Mouse (Mus musculus) embryonic facial prominence, embryonic 13.5 days (tissue): ENCODE results near the gene Flrt1. TPM values are rescaled to one million over a fixed set of nuclear protein-coding genes. Genes with fewer than 3 reads are reported as not detected.
A peak's percentile ranks its signal among the peaks of the same experiment; 100 is the strongest.

ENCODE experiments used
- ATAC-seq: fragments of 200-750 bp; cut with Nextera tagmentation; 2 replicates; pipeline ENCODE4 v1.8.0; 2017; ENCODE audit warnings: low read depth; ENCODE audit not compliant: insufficient number of reproducible peaks, insufficient read depth, low FRiP score, low TSS enrichment
- H3K27ac ChIP-seq: fragments of 300-500 bp; sonication (generic); 2 replicates; pipeline ENCODE4 v1.5.1; 2015; ENCODE audit warnings: moderate library complexity, mild to moderate bottlenecking, inconsistent platforms
- H3K27me3 ChIP-seq: fragments of 300-500 bp; sonication (generic); 2 replicates; pipeline ENCODE4 v1.6.1; 2015; ENCODE audit warnings: mild to moderate bottlenecking, inconsistent platforms
- H3K36me3 ChIP-seq: fragments of 300-500 bp; sonication (generic); 2 replicates; pipeline ENCODE4 v1.6.1; 2015; ENCODE audit warnings: mild to moderate bottlenecking, inconsistent platforms
- H3K4me1 ChIP-seq: fragments of 300-500 bp; sonication (generic); 2 replicates; pipeline ENCODE4 v1.6.1; 2015; ENCODE audit warnings: inconsistent platforms
- H3K4me2 ChIP-seq: fragments of 300-500 bp; sonication (generic); 2 replicates; pipeline ENCODE4 v1.6.1; 2015; ENCODE audit warnings: moderate library complexity, mild to moderate bottlenecking, inconsistent platforms
- H3K4me3 ChIP-seq: fragments of 300-500 bp; sonication (generic); 2 replicates; pipeline ENCODE4 v1.5.1; 2015; ENCODE audit warnings: mild to moderate bottlenecking, inconsistent platforms
- H3K9ac ChIP-seq: fragments of 300-500 bp; sonication (generic); 2 replicates; pipeline ENCODE4 v1.6.1; 2015; ENCODE audit warnings: mild to moderate bottlenecking, inconsistent platforms
- H3K9me3 ChIP-seq: fragments of 300-500 bp; sonication (generic); 2 replicates; pipeline ENCODE4 v1.6.1; 2016; ENCODE audit warnings: inconsistent platforms
- WGBS: fragments of 180-500 bp; shearing (Covaris S2); methylation state at CpG from one replicate; pipeline ENCODE4 v1.1.7; 2015; ENCODE audit warnings: mixed read lengths; 5-methylcytosine and 5-hydroxymethylcytosine counted together
- polyA plus RNA-seq: library from polyadenylated mRNA; unstranded; fragments of >200 nt; fragmentation: Nextera tagmentation; extraction: Ambion mirVana; gene quantifications from 2 replicates; pipeline ENCODE4 v1.2.1, GENCODE M21; 2015

Flrt1 gene
- polyA plus RNA-seq, 1 experiment from 2014 or later = 13.0 TPM

GRCm38 (mm10) chr19:7142207-7142915 lies 36.8 kb upstream of the Flrt1 start:
- Histone ChIP-seq H3K4me2 (no peak overlapping the region), H3K9ac (no peak overlapping the region), H3K4me1 (peaks cover 73% of the 10 kb centered on the region), H3K9me3 (no peaks in the 10 kb centered on the region), H3K27ac (no peak overlapping the region), H3K4me3 (no peak overlapping the region), H3K27me3 (peaks cover 30% of the 10 kb centered on the region), H3K36me3 (no peaks in the 10 kb centered on the region)
- no peak for ATAC-seq
- WGBS = 42% methylated on average over 5 of the region's 5 CpGs

- H3K4me3 ChIP-seq = no peak overlapping the region
- H3K4me2 ChIP-seq = no peak overlapping the region
- peaks cover 84% of the 10 kb centered on the region for H3K4me1 ChIP-seq
- H3K9me3 ChIP-seq = no peaks in the 10 kb centered on the region
- no peaks in the 10 kb centered on the region for H3K36me3 ChIP-seq
- peak overlapping the region; percentile 49; the same call in 1 of the 2 replicates for H3K9ac ChIP-seq
- H3K27me3 ChIP-seq = peaks cover 32% of the 10 kb centered on the region
- WGBS = 56% methylated on average over 12 of the region's 12 CpGs
- no peak for ATAC-seq
- peak overlapping the region; percentile 57; the same call in 1 of the 2 replicates for H3K27ac ChIP-seq
These were observed 35.4 kb upstream of the Flrt1 start for GRCm38 (mm10) chr19:7140856-7141421.

- WGBS = 58% methylated on average over 6 of the region's 6 CpGs
These were observed 34.8 kb upstream of the Flrt1 start for GRCm38 (mm10) chr19:7140373-7140772.

GRCm38 (mm10) chr19:7139321-7139720 lies 33.8 kb upstream of the Flrt1 start:
- Histone ChIP-seq H3K27me3 (peaks cover 25% of the 10 kb centered on the region), H3K36me3 (no peaks in the 10 kb centered on the region), H3K9ac (peak overlapping the region; percentile 17; the same call in 1 of the 2 replicates), H3K4me1 (peaks cover 100% of the 10 kb centered on the region), H3K4me3 (no peak overlapping the region), H3K9me3 (no peaks in the 10 kb centered on the region), H3K4me2 (0 out of 2 replicates have a peak overlapping the region, but pooled peaks have one; percentile 12), H3K27ac (no peak overlapping the region)
- no peak for ATAC-seq
- 39% methylated on average over 4 of the region's 4 CpGs for WGBS

More at GRCm38 (mm10) chr19:7140373-7140772, 34.8 kb upstream of the Flrt1 start:
- Histone ChIP-seq H3K4me3 (no peak overlapping the region), H3K27me3 (peaks cover 26% of the 10 kb centered on the region), H3K4me1 (peaks cover 90% of the 10 kb centered on the region), H3K36me3 (no peaks in the 10 kb centered on the region), H3K9me3 (no peaks in the 10 kb centered on the region), H3K9ac (peak overlapping the region; percentile 49; the same call in 1 of the 2 replicates), H3K4me2 (no peak overlapping the region), H3K27ac (peak overlapping the region; percentile 57)
- ATAC-seq = no peak

- Histone ChIP-seq H3K4me1 (peaks cover 100% of the 10 kb centered on the region), H3K9me3 (no peaks in the 10 kb centered on the region), H3K27me3 (peaks cover 24% of the 10 kb centered on the region), H3K9ac (0 out of 2 replicates have a peak overlapping the region, but pooled peaks have one; percentile 17), H3K4me3 (no peak overlapping the region), H3K4me2 (peak overlapping the region; percentile 12; the same call in 1 of the 2 replicates), H3K27ac (no peak overlapping the region), H3K36me3 (no peaks in the 10 kb centered on the region)
- ATAC-seq = no peak
- 19% methylated on average over 14 of the region's 14 CpGs for WGBS
These were observed 32.8 kb upstream of the Flrt1 start for GRCm38 (mm10) chr19:7138327-7138726.

- Histone ChIP-seq H3K4me3 (no peak overlapping the region), H3K36me3 (no peaks in the 10 kb centered on the region), H3K4me2 (0 out of 2 replicates have a peak overlapping the region, but pooled peaks have one; percentile 32), H3K9me3 (no peaks in the 10 kb centered on the region), H3K9ac (peak overlapping the region; percentile 49; the same call in 1 of the 2 replicates), H3K27ac (peak overlapping the region; percentile 90), H3K4me1 (peaks cover 92% of the 10 kb centered on the region), H3K27me3 (peaks cover 31% of the 10 kb centered on the region)
- 31% methylated on average over 14 of the region's 14 CpGs for WGBS
- no peak for ATAC-seq
These were observed 31.4 kb upstream of the Flrt1 start for GRCm38 (mm10) chr19:7136714-7137498.

- Histone ChIP-seq H3K27ac (peak overlapping the region; percentile 90), H3K27me3 (peaks cover 34% of the 10 kb centered on the region), H3K9me3 (no peaks in the 10 kb centered on the region), H3K4me2 (peak overlapping the region; percentile 32), H3K9ac (peak overlapping the region; percentile 49; the same call in 1 of the 2 replicates), H3K4me1 (peaks cover 90% of the 10 kb centered on the region), H3K4me3 (no peak overlapping the region), H3K36me3 (no peaks in the 10 kb centered on the region)
- ATAC-seq = no peak
- WGBS = 9% methylated on average over 9 of the region's 9 CpGs
These were observed 30.5 kb upstream of the Flrt1 start for GRCm38 (mm10) chr19:7136016-7136415.

- 0 out of 2 replicates have a peak overlapping the region, but pooled peaks have one; percentile 27 for H3K9ac ChIP-seq
- under 1% methylated on average over 9 of the region's 9 CpGs for WGBS
- H3K27ac ChIP-seq = peak overlapping the region; percentile 90
- no peak overlapping the region; the same call in 1 of the 2 replicates for H3K4me3 ChIP-seq
- H3K27me3 ChIP-seq = peaks cover 39% of the 10 kb centered on the region
- H3K9me3 ChIP-seq = no peaks in the 10 kb centered on the region
- H3K4me2 ChIP-seq = peak overlapping the region; percentile 32
- no peaks in the 10 kb centered on the region for H3K36me3 ChIP-seq
- peak; percentile 72 for ATAC-seq
- peaks cover 89% of the 10 kb centered on the region for H3K4me1 ChIP-seq
These were observed 30.0 kb upstream of the Flrt1 start for GRCm38 (mm10) chr19:7135525-7135924.

GRCm38 (mm10) chr19:7134631-7135091 lies 29.1 kb upstream of the Flrt1 start:
- H3K9me3 ChIP-seq = no peaks in the 10 kb centered on the region

GRCm38 (mm10) chr19:7133436-7133835 lies 27.9 kb upstream of the Flrt1 start:
- no peak overlapping the region for H3K9ac ChIP-seq
- H3K27ac ChIP-seq = no peak overlapping the region
- H3K36me3 ChIP-seq = no peaks in the 10 kb centered on the region
- H3K9me3 ChIP-seq = no peaks in the 10 kb centered on the region
- no peak overlapping the region for H3K4me2 ChIP-seq
- no peak overlapping the region for H3K4me3 ChIP-seq
- no peak for ATAC-seq
- 83% methylated on average over 9 of the region's 9 CpGs for WGBS
- peaks cover 89% of the 10 kb centered on the region for H3K4me1 ChIP-seq
- H3K27me3 ChIP-seq = peaks cover 53% of the 10 kb centered on the region

More at GRCm38 (mm10) chr19:7134631-7135091, 29.1 kb upstream of the Flrt1 start:
- H3K9ac ChIP-seq = peak overlapping the region; percentile 16; the same call in 1 of the 2 replicates
- ATAC-seq = no peak
- H3K36me3 ChIP-seq = no peaks in the 10 kb centered on the region
- H3K4me2 ChIP-seq = peak overlapping the region; percentile 32
- H3K4me1 ChIP-seq = peaks cover 89% of the 10 kb centered on the region
- H3K4me3 ChIP-seq = peak overlapping the region; percentile 3; the same call in 1 of the 2 replicates
- H3K27ac ChIP-seq = peak overlapping the region; percentile 90
- 18% methylated on average over 17 of the region's 17 CpGs for WGBS
- H3K27me3 ChIP-seq = peaks cover 47% of the 10 kb centered on the region

- WGBS = 71% methylated on average over 11 of the region's 11 CpGs
- H3K27me3 ChIP-seq = peaks cover 55% of the 10 kb centered on the region
- no peak for ATAC-seq
- peaks cover 73% of the 10 kb centered on the region for H3K4me1 ChIP-seq
- no peak overlapping the region for H3K4me3 ChIP-seq
- H3K4me2 ChIP-seq = no peak overlapping the region
- H3K36me3 ChIP-seq = no peaks in the 10 kb centered on the region
- H3K9me3 ChIP-seq = no peaks in the 10 kb centered on the region
- no peak overlapping the region for H3K27ac ChIP-seq
- H3K9ac ChIP-seq = 0 out of 2 replicates have a peak overlapping the region, but pooled peaks have one; percentile 6
These were observed 24.8 kb upstream of the Flrt1 start for GRCm38 (mm10) chr19:7130317-7130716.
